Mouse (Mus musculus) lung, postnatal 10 days (tissue): ENCODE results near the gene Wwox.

Source experiments
- DNase-seq: peaks from one replicate; pipeline ENCODE4 v3.0.0; 2021

Wwox gene

DNA sequence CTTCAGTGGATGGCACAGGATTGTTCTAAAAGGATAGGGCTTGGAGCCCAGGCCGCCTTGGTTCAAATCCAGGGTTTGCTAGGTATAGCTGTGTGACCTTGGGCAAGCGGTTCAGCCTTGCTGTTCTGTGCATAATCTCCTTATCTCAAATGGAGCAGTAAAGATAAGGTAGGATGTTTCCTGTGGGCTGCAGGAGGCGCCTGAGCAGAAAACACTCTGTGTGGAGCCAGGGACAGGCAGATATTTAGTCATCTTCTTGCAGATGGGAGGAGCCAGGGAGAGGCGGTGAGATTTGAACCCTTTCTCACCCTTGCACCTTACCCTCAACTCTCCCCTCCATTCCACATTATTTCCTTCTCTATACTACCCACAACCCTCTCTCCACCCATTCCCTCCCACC is 490.1 kb downstream of the Wwox start:
- DNase-seq, result no peak

DNA sequence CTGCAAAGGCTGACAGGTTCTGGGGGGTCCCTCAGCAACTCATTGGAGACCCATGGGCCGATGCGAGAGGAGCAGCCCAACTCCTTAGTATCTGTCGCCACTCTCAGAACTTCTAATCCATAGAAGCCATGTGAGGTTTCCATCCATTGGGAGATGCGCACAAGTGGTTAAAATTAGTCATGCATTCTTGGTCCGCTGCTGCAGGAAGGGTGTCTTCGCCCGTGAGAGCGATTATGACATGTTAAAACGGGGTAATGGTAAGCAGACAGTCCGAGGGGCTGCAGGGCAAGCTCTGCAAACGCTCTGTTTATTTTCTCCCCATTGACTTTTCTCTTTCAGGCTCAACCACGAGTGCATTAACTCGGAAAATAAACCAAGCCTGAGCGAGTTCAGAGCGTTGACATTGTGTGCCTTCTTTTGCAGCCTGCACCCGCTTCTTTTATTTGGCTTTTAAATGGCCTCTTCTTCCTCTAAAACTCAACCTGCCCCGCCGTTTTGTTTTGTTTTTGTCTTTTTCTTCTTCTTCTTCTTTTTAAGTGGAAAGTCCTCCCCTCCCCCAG is 492.7 kb downstream of the Wwox start:
- DNase-seq, result no peak

DNA sequence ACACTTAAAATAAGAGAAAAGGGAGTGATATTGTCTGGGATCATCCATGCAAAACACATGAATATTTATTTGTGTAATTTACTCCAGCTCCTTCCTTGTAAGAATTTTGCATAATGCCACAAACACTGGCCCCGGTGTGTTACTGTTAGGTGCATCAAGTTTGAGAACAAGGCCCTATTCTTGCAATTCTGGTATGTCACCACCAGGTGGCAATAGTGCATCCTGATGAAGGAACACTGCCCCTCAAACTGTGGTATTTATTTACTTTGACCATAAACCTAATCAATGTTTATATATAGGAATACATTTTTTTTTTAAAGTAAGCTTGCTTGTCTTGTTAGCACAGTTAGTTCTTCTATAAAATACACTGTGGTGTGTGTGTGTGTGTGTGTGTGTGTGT is 493.8 kb downstream of the Wwox start:
- peak; percentile 10 for DNase-seq

DNA sequence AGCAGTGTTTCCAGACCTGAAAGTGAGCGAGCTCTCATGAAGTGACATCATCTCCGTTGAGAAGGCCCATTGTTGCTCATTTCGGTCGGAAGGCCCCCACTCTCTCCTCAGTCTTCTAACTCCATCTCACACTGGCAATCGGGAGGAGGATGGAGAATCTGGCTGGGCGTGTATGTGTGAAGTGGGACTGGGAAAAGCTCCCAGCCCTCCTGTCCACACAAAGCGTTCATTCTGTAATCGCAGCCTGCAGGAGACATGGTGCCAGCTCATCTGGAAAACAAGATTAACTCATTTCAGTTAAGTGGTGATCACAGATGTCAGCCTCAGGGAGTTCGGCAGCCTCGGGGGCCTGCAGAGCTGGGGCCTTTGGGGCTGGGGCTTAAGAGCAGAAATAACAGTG is 497.4 kb downstream of the Wwox start:
- no peak for DNase-seq

DNA sequence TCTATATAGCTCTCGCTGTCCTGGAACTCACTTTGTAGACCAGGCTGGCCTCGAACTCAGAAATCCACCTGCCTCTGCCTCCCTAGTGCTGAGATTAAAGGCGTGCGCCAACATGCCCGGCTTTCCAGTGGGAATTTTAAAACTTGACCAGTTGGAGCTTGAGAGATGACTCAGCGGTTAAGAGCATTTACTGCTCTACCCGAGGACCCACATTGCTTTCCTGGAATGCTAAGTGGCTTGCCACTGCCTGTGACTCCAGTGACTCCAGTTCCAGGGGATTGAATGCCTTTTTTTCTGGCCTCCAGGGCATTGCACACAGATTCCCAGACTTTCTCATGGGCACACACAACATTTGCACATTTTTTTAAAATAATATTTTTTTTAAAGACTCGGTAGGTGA is 499.9 kb downstream of the Wwox start:
- DNase-seq, result no peak

DNA sequence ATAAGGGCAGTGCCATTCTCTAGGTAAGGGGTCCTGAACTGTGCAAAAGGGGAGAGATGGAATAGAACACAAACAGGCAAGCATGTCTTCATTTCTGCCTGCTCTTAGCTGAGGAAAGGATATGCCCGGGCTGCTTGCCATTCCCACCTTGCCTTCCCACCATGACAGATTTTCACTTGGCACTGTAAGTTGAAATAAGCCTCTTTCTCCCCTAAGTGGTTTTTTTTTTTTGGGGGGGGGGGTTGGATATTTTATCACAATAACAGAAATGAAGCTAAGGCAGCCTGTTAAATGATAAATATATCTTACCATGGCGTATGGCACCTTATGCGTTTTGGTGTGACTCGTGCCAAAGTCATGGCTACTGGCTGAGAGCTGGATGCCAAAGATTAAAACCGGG is 501.6 kb downstream of the Wwox start:
- no peak for DNase-seq

DNA sequence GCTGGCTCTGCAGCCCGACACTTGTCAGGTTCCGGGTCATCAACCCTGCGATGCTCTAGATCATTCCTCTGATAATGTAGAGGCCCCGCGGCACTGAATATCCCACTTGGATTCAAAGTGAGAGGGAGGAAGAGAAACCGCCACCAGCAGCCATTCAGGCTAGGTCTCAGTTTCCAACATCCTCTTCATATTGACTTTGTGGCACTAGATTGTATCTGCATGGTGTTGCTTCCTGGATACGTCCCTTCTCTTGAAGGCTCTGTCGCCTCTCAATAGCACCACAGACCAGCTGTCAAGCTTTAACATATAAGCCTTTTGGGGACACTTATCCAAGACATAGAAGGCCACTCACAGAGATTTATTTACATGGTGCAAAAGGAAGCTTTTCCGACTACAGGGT is 502.2 kb downstream of the Wwox start:
- DNase-seq, result no peak

DNA sequence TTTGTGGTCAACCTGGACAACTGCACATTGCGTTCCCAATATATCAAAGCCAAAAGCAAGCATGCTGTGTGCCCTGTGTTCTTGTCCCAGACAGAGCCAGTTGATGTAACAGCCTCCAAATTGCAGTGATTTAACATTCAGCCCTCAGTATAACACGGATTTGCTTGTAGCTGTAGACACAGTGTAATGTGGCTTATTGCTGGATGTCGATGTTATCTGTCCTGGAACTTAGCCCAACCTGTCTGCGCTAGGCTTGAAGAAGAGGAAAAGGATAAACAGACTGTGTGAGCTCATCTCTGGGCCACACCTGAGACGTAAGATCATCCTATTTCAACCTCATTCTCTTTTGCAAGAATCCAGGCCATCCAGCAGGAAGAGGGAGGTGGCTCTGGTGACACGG is 508.5 kb downstream of the Wwox start:
- DNase-seq, result no peak

DNA sequence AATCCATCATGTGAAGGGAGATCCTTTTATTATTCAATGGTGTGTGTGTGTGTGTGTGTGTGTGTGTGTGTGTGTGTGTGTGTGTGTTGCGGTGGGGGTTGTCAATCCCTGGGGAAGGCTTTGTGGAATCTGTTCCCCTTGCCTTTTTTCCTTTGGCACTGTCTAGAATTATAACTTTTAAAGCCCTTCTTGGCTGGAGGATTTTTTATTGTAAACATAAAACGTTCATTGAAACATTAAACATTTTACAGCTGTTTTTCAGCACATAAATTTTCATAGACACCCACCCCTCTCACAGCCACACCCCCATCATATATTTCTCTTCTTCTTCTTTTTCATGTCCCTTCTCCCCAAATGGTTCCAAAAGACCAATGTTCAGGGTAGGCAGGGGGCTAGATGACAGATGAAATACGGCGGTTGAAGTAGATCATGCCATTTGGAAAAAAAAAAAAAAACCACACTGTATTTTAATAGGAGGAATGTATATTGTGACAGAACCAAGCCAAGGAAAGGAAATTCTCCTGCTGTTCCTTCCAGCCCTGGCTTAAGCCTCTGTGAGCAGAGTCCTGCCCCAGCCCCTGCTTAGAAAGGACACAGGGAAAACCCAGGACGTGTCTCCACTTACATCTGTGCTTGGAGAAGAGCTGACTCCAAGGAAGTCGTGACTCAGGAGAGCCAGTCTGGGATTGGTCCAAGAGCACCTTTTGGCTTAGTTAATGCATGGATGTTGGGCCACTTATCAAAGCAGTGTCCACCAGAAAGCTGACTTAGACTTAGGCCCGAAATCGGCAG is 517.1 kb downstream of the Wwox start:
- no peak for DNase-seq

DNA sequence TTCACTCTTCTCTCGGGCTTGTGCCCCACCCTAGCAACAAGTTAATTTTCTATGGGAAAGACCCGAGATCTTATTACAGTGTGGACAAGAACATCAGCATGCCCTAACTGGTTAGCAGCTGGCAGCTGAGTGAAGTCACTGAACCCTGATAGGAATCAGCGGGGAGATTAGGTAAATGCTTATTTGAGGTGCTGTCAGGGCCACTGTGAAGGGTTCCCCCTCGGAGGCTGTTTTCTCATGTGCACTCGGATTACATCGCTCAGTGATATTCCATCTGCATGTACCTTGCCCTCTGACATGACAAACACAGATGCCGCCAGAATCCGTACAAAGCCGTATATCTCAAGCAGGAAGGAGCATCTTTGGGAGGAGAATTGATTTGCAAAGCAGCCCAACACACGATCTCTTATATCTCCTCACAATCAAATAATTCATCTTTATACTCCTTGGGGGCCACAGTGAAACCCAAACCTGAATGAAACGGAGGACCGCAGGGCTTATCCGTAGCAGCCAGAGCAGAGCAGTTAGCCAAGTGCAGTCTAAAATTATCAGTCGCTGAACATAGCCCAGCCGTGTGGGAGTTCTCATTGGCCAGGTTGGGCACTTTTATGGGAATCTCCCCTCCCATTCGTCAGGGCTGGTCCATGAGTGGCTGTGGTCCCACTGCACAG is 519.1 kb downstream of the Wwox start:
- no peak for DNase-seq

DNA sequence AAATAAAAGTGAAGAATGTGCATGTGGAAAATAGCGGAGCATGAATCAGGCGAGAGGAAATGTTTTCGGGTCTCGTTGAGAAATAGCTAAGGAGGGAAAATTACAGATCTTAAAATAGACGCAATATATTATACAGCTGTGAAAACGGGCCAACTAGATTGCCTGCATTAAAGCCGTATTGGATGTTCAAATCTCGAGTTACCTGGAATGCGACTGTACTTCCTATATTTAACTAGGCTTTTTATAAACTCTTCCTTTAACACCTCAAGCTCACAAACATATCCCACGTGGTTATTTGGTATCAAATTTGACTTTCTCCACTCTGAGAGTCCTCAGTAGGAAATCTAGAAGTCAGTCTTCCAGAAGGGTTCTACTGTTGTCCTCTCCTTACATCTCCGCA is 520.0 kb downstream of the Wwox start:
- DNase-seq, result no peak

DNA sequence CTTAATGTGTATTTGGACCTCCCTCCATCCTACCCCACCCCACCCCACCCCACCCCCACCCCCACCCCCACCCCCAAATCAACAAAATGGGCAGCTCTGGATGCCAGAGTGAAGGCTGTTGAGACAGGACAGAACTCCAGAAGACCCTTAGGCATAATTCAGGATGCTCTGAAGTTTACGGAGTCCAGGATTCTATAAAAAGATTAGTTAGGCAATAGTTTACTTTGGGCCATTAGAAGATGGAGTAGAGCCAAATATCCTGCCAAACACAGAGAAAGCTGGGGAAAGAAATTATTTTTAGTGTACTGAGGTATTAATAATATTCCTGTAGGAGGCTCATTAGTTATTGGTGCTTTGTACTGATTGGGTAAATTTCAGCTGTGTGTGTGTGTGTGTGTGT is 523.0 kb downstream of the Wwox start:
- DNase-seq, result no peak

DNA sequence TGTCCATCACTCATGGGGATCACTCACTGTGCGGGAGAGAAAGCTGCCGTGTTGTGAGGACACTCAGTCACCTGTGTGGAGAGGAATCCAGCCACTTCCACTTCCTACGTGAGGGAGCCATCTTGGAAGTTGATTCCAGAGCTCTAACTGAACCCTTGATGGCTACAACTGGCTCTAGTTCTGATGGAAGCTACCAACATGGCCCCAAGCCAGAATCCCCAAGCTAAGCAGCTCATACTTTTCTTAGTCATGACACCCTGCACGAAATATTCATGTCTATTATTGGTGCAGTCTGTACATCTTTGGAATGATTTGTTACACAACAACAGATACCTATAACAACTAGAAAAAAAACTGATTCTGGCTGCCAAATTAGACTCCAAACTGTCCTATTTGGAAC is 523.8 kb downstream of the Wwox start:
- DNase-seq, result no peak

DNA sequence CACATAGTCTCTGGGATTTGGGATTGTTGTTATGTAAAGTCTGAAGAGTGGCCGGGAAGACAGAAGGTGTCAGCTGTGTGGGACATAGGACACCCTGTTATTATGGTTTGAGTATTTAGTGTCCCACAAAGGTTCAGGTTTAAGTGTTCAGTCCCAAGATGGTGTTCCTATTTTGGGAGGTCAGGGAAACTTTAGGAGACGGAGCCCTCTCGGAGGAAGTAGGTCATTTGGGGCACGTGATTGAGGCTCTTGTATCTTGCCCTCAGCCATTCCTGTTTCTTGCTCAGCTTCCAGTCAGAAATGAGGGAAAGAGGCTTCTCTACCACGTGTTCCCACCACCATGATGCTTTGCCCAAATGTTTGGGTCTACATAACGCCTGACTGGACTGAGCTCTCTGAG is 524.8 kb downstream of the Wwox start:
- DNase-seq, result no peak

DNA sequence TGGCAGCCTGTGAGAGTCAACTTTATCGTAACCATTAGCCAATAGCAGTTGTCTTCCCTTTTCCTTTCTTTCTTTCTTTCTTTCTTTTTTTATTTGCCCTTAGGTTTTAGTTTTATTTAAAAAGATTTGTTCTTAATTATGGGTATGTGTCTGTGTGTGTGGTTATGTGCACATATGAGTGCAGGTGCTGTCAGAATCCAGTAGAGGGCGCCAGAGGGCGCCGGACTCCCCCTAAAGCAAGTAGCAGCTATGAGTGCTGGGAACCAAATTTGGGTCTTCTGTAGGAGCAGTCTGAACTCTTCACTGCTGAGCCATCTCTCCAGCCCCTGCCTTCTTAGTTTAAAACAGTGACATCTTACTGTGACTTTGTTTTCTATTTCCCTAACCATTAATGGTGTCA is 529.4 kb downstream of the Wwox start:
- DNase-seq, result no peak

DNA sequence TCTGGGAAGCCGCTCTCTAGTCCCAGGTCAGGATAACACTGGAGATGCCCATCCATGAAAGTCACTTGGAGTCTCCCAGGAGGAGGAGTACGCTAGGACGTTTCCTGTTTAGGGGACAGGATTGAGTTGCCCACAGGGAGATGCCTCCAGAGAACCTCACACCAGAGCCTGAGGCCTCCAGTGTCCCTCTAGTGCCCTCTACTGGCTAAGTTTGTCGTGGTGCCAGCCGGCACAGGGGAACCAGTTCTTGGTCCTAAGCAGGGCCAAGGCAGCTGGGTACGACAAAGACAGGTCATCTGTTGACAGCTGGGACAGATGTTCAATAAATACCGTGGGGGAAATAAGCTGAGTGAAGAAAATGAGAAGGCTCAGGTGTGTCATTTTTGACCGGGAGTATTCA is 531.9 kb downstream of the Wwox start:
- DNase-seq, result peak; percentile 90

DNA sequence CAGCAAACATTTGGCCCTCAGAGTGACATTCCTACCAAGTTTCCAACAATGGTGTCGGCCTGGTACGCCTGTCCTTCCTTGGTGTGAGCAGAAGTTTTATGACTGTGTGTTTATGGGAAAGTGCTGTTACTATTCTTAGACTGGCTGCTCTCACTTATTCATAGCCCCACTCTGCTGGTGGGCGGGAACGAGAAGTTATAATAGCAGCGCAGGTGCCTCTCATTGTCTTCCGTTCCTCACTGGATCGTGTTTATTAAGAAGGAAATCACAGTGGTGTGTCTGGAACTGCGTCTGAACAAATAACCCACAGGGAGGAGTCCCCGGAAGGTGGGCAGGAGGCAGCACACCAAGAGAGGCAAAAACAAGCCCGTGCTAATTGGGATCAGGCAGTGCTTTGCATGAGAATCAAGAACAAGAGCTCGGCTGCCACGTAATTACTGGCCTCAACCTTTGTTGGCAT is 533.6 kb downstream of the Wwox start:
- DNase-seq, result no peak

DNA sequence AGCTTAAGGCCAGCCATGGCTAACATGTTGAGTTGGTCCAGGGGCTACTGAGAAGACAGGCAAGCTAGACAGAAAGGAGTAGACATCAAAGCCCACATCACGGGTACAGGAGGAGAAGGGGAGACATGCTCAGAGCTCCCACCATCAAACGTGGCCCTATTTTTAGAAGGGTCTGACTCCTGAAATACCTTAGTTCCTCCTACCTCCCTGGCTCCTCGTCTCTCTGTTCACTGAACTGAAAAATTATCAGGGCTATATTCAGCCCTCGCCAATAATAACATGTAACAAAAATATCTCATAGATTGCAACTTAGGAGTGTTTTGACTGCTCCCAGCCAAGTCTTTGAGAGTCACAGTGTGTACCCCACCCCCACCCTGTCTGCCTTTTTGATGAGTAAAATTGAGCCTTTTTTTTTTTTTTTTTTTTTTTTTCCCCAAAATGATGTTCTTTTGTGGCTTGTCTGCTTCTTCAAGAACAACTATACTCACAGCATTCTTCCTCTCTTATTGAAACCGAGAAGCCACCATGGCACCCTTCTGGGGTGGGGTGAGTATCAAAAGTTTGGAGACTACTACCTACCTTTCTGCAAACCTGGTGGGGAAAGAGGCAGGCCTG is 535.0 kb downstream of the Wwox start:
- no peak for DNase-seq

DNA sequence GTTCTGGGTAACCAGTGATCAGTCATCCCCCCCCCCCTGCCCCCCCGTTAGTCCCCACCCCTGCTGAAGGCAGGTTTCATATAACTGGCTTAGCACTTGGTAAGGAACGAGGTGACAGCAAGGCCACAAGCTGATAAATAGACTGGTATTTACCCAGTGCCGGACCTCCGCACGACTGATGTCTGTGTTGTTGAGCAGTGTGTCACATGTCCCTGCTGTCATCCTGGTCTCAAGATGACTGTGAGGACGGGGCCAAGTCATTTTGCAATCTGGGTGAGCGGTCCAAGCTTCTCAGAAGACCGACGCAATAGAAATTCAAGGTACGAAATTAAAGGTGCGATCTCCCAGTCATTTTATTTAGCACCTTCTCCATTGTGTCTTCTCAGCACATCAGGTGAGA is 538.3 kb downstream of the Wwox start:
- no peak for DNase-seq

DNA sequence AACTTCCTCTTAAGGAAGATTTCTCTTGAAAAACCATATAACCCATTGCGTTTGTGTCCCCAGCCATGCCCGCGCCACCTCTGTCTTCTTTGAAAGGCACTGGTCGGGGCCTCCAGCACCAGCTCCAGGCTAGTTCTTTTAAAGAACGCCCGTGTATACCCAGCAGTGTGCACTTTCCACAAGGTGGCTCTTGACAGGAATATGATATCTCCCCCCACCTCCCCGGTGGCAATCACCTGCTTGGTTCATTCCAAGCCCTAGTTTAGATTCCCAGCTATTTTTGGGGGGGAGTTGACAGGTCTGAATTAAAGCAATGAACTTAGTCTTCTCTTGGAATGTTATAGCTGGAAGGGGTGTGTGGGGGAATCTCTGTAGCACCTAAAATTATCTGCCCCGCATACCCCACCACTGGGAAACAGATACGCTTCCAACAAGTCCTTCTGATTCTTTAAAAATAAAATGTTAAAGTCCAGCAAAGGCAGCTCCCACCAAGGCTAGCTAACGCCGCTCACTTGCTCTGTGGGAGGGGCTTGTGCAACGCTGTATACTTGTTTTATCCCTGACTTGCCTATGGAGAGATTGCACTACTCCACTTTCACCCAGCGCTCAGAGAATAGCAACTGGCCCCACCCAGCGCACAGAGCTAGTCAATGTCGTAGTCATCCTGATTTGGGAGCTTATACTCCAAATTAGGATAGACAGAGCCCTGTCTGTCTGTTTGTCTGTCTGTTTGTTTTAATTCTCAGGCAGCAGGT is 538.9 kb downstream of the Wwox start:
- DNase-seq, result no peak

DNA sequence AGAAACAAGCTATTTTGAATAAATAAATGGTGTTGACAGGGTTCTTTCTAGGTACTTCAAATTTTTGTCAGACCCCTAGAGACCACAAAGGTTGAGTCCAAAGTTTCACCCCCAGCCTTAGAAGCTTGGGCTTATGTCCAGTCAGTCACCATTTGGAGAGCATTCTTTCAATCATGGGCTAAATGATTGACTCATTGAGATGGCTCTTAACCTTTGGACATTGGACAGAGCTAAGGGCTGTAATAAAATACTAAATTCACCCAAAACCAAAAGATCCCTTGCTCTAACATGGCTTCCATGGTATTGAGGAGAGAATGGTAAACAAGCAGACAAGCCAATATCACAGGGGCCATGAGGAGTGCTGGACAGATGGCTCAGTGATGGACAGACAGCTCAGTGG is 540.2 kb downstream of the Wwox start:
- DNase-seq, result no peak

DNA sequence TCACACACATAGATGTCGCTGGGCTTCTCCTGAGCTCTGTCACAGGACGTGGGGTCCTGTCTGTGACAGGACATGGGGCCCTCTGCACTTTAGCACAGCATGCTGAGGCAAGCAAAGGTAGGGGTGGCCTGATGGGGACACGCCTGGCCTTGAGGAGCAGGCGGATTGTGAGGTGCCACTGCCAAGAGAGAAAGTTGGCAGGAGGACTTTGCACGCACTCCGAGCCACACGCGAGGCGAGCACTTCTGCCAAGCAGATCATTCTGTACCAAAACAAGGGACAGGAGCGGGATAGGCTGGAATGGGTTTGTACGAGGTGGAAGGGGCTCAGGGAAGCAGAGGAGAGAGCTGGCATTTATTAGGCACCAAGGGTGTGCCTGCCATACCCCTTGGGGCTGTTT is 543.3 kb downstream of the Wwox start:
- no peak for DNase-seq

DNA sequence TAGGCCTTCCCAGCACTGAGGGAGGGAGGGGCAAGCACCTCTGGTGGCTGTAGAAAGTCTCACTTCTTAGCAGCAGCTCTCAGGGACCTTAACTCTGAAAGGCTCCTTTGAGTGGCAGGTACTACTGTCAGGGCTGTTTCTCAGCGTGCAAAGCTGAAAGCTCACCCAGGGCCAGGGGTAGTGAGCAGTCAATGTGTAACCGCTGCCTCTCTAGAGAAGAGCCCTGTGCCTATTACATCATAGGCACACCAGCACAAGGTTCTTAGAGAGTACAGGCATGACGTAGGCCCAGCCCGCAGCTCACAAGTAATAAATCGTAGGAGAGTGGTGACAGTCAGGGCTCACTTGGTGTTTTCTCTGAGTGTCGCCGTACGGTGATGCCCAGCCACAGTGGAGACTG is 545.0 kb downstream of the Wwox start:
- DNase-seq, result no peak
